Mouse (Mus musculus) heart, postnatal 0 days (tissue): ENCODE data around the gene Zfand3. TPM values are rescaled to one million over a fixed set of nuclear protein-coding genes. Genes with fewer than 3 reads are reported as not detected.

Experiments
- ATAC-seq: fragments of 200-750 bp; cut with Nextera tagmentation; 2 replicates; pipeline ENCODE4 v1.8.0; 2017; ENCODE audit warnings: low read depth, moderate number of reproducible peaks, moderate library complexity; ENCODE audit not compliant: insufficient read depth
- DNase-seq: peaks from one replicate; pipeline ENCODE4 v3.0.0-alpha.2; 2016; ENCODE audit warnings: low spot score
- H3K27ac ChIP-seq: fragments of 300-500 bp; sonication (generic); 2 replicates; pipeline ENCODE4 v1.5.1; 2014; ENCODE audit warnings: low read depth, mild to moderate bottlenecking
- H3K27me3 ChIP-seq: fragments of 300-500 bp; sonication (generic); 2 replicates; pipeline ENCODE4 v1.6.1; 2014; ENCODE audit warnings: low read length, mixed read lengths; ENCODE audit not compliant: control insufficient read depth, insufficient read depth
- H3K36me3 ChIP-seq: fragments of 300-500 bp; sonication (generic); replicated peaks from 2 replicates; pipeline ENCODE4 v1.6.1; 2014; ENCODE audit warnings: low read length, mixed read lengths; ENCODE audit not compliant: control insufficient read depth, insufficient read depth
- H3K4me1 ChIP-seq: fragments of 300-500 bp; sonication (generic); 2 replicates; pipeline ENCODE4 v1.6.1; 2014; ENCODE audit warnings: antibody characterized with exemption; ENCODE audit not compliant: control insufficient read depth, insufficient read depth
- H3K4me2 ChIP-seq: fragments of 300-500 bp; sonication (generic); 2 replicates; pipeline ENCODE4 v1.6.1; 2014; ENCODE audit warnings: low read depth, mild to moderate bottlenecking, low read length, moderate library complexity
- H3K4me3 ChIP-seq: fragments of 300-500 bp; sonication (generic); 2 replicates; pipeline ENCODE4 v1.5.1; 2014; ENCODE audit warnings: low read depth, low read length
- H3K9ac ChIP-seq: fragments of 300-500 bp; sonication (generic); replicated peaks from 2 replicates; pipeline ENCODE4 v1.6.1; 2014; ENCODE audit warnings: low read depth, low read length, mixed read lengths
- H3K9me3 ChIP-seq: fragments of 300-500 bp; sonication (generic); replicated peaks from 2 replicates; pipeline ENCODE4 v1.6.1; 2016; ENCODE audit warnings: low read length; ENCODE audit not compliant: control insufficient read depth
- CTCF ChIP-seq: IDR thresholded peaks from 2 replicates; pipeline ENCODE4 v1.5.1; 2016; ENCODE audit warnings: antibody characterized with exemption, control low read depth, low read depth
- EP300 ChIP-seq: IDR thresholded peaks from 2 replicates; pipeline ENCODE4 v1.6.1; 2016; ENCODE audit warnings: antibody characterized with exemption, low read depth
- WGBS: fragments of 180-500 bp; shearing (Covaris S2); extraction: QIAGEN DNeasy Blood & Tissue Kit; methylation state at CpG from one replicate; pipeline ENCODE4 v1.1.7; 2014; 5-methylcytosine and 5-hydroxymethylcytosine counted together
- polyA plus RNA-seq: library from polyadenylated mRNA; unstranded; fragments of >200 nt; fragmentation: Nextera tagmentation; extraction: Ambion mirVana; gene quantifications from 2 replicates; pipeline ENCODE4 v1.2.1, GENCODE M21; 2015
- total RNA-seq: library from RNA; depleted of rRNA; stranded (reverse); fragments of >200 nt; gene quantifications from 2 replicates; pipeline ENCODE4 v1.2.3, GENCODE M21; 2014; ENCODE audit warnings: low replicate concordance

Gene Zfand3
- total and polyA plus RNA-seq, 2 experiments from 2014 or later, result 49.0 to 131 TPM

GRCm38 (mm10) chr17:29983190-29983589, 21.3 kb upstream of the Zfand3 start:
- Histone ChIP-seq H3K9me3 (no peaks in the 10 kb centered on the region; the same call in 1 of the 2 replicates), H3K36me3 (no peaks in the 10 kb centered on the region), H3K9ac (no peak overlapping the region), H3K27me3 (no peaks in the 10 kb centered on the region), H3K4me1 (peaks cover 5% of the 10 kb centered on the region), H3K4me3 (no peak overlapping the region), H3K4me2 (no peak overlapping the region), H3K27ac (no peak overlapping the region)
- DNase-seq, result no peak
- TF ChIP-seq CTCF (no peak), EP300 (no peak)
- no peak for ATAC-seq
- 72% methylated on average over 5 of the region's 5 CpGs for whole genome bisulfite sequencing

GRCm38 (mm10) chr17:29984931-29985330, 19.6 kb upstream of the Zfand3 start:
- no peak for DNase-seq
- no peak overlapping the region for H3K9ac ChIP-seq
- WGBS, result 70% methylated on average over 7 of the region's 7 CpGs
- H3K9me3 ChIP-seq, result no peaks in the 10 kb centered on the region; the same call in 1 of the 2 replicates
- H3K36me3 ChIP-seq, result no peaks in the 10 kb centered on the region
- no peak overlapping the region for H3K27ac ChIP-seq
- no peaks in the 10 kb centered on the region for H3K27me3 ChIP-seq
- H3K4me3 ChIP-seq, result no peak overlapping the region
- ATAC-seq, result no peak
- H3K4me1 ChIP-seq, result peaks cover 5% of the 10 kb centered on the region
- no peak overlapping the region for H3K4me2 ChIP-seq
- no peak for TF ChIP-seq CTCF
- no peak for TF ChIP-seq EP300

DNA sequence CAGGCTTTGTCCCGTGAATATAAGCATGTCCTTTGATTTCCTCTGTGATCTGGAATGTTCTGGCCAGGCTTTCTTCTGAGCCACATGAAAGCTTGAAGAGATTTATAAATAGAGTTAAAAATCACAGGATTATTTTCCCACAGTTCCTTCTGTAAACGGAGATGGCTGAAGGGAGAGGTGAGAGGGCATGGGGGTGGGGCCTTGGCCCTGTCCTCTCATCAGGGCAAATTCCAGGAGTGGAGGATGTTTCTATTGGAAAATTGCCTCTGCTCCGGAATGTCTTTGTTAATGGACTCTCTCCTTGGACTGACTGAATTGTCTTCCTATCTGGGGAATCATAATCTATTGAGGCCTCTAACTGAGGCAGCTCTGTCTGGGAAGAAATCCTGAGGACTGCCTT, 19.0 kb upstream of the Zfand3 start:
- WGBS, result 17% methylated on average over 3 of the region's 3 CpGs
- TF ChIP-seq EP300 (no peak), CTCF (no peak)
- no peak overlapping the region for H3K4me2 ChIP-seq
- no peaks in the 10 kb centered on the region; the same call in 1 of the 2 replicates for H3K9me3 ChIP-seq
- no peak overlapping the region for H3K4me3 ChIP-seq
- H3K36me3 ChIP-seq, result no peaks in the 10 kb centered on the region
- peak; percentile 30 for ATAC-seq
- DNase-seq, result peak; percentile 52
- no peak overlapping the region for H3K9ac ChIP-seq
- H3K27me3 ChIP-seq, result no peaks in the 10 kb centered on the region
- peak overlapping the region; percentile 11; the same call in 1 of the 2 replicates for H3K27ac ChIP-seq
- H3K4me1 ChIP-seq, result peaks cover 5% of the 10 kb centered on the region

DNA sequence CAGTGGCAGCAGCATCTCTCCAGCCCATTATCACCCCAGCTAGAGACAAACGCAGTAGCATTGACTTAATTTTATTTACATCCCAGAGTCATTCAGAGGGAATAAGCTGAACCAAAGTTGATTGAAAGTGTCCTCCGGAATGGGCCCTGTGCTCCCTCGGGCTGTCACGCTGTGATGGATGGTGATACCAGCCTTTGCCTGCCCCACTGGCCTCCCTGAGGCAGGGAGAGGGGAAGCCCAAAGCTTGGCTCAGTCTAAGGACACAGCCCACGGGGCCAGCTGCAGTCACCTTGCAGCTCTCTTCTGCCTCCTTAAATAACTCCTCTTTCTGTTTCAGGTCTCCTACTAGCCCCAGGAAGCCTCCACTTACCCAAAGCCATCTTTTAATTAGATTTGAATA, 16.4 kb upstream of the Zfand3 start:
- Histone ChIP-seq H3K4me1 (peaks cover 5% of the 10 kb centered on the region), H3K36me3 (no peaks in the 10 kb centered on the region), H3K27me3 (no peaks in the 10 kb centered on the region), H3K4me3 (no peak overlapping the region), H3K4me2 (no peak overlapping the region), H3K9ac (no peak overlapping the region), H3K9me3 (no peaks in the 10 kb centered on the region), H3K27ac (no peak overlapping the region)
- DNase-seq (no peak), ATAC-seq (no peak)
- WGBS, result 31% methylated on average over 5 of the region's 5 CpGs
- TF ChIP-seq CTCF (no peak), EP300 (no peak)

DNA sequence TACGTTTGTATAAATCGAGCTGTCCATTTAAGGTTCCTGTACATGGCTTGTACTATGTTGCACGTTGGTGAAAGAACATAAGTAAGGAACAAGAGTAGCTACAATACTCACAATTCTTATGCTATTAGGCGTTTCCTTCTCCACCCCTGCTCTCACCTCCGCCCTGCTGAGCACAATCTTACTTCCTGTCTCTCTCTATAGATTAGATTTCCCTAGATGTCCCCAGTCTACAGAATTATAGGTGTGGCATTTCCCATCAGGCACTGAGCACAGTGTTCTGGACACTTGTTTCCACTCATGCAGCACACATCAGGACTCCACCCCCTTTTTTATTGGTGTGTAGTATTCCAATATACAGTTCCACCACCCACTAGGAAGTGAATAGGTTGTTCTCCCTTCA, 14.9 kb upstream of the Zfand3 start:
- ATAC-seq, result no peak
- H3K9ac ChIP-seq, result no peak overlapping the region
- 80% methylated on average over 5 of the region's 5 CpGs for WGBS
- no peaks in the 10 kb centered on the region for H3K9me3 ChIP-seq
- DNase-seq, result no peak
- no peaks in the 10 kb centered on the region for H3K27me3 ChIP-seq
- H3K4me1 ChIP-seq, result peaks cover 5% of the 10 kb centered on the region
- TF ChIP-seq EP300 (no peak), CTCF (no peak)
- H3K4me2 ChIP-seq, result no peak overlapping the region
- H3K4me3 ChIP-seq, result no peak overlapping the region
- no peak overlapping the region for H3K27ac ChIP-seq
- no peaks in the 10 kb centered on the region for H3K36me3 ChIP-seq

GRCm38 (mm10) chr17:29990136-29990535, 14.4 kb upstream of the Zfand3 start:
- peaks cover 2% of the 10 kb centered on the region for H3K4me1 ChIP-seq
- no peaks in the 10 kb centered on the region for H3K9me3 ChIP-seq
- DNase-seq (no peak), ATAC-seq (no peak)
- H3K4me2 ChIP-seq, result no peak overlapping the region
- TF ChIP-seq CTCF (no peak), EP300 (no peak)
- H3K9ac ChIP-seq, result no peak overlapping the region
- H3K36me3 ChIP-seq, result no peaks in the 10 kb centered on the region
- no peaks in the 10 kb centered on the region for H3K27me3 ChIP-seq
- 87% methylated on average over 3 of the region's 3 CpGs for WGBS
- no peak overlapping the region for H3K27ac ChIP-seq
- no peak overlapping the region for H3K4me3 ChIP-seq
